Mouse (Mus musculus): ENCODE measurements at regions not wholly inside any gene's neighbourhood (a gene's known extent, or its start where the extent isn't known, plus 50 kb on each side); places are given as distances from the start of the nearest gene placed in this dataset.
"Not testable (repeated sequence)": the region's sequence is repeated elsewhere in the genome, so short reads cannot be mapped to it uniquely, and the experiment has no call there.

DNA sequence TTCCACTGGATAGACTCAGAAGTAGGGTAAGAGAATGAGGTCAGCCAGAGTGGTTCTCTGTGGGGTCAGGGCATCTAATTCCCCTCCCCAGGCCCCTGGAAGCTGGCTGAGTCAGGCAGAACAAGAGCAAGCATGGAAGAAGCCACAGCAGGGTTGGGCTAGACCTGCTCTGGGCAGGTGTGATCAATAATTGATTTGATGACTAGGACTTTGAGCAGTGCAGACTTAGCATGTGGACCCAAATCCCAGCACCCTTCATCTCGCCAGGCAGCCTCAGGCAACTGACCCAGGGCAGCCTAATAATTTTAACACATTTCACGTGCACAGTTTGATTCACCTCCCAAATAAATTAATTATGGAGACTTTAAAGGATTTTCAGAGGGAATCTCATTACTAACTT is 67.2 kb downstream of the Qdpr start:
- H3K27me3 ChIP-seq (ENCODE audit: insufficient read depth, low read length): no peaks in the 10 kb centered on the region
- H3K36me3 ChIP-seq (ENCODE audit: insufficient read depth, low read length): no peaks in the 10 kb centered on the region
- H3K27ac ChIP-seq (ENCODE audit: low read length): no peak overlapping the region
- no peaks in the 10 kb centered on the region for H3K9me3 ChIP-seq (ENCODE audit: low read length)
- H3K4me2 ChIP-seq (replicated peaks; ENCODE audit: low read depth, low read length): no peak overlapping the region
- no peak overlapping the region for H3K9ac ChIP-seq (replicated peaks; ENCODE audit: low read length)
- 65% methylated on average over 2 of the region's 2 CpGs for WGBS
- H3K4me1 ChIP-seq (ENCODE audit: insufficient read depth, low read length): no peaks in the 10 kb centered on the region
- no peak for ATAC-seq (ENCODE audit: low FRiP score, low TSS enrichment)
- H3K4me3 ChIP-seq (ENCODE audit: low read length): no peak overlapping the region

DNA sequence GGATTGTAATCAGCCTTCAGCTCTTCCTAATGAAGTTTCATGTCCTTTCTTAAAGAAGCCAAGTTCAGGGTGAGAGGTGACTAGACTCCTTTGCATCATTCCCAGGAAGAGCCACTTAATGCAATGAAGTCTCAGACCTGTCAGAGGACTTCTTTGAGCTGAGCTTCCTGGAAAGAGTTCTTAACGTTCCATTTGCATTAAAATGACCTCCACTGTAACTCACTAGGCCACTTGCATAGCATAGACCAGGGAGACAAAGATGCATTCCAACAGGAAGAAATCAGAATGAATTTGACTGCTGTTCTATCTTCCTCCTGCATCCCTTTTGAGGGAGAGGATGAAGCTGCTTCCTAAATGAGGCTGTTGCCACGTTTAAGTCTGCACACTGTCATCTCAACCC is 71.5 kb downstream of the Qdpr start:
- no peaks in the 10 kb centered on the region for H3K27me3 ChIP-seq (ENCODE audit: insufficient read depth, low read length)
- no peak overlapping the region for H3K4me3 ChIP-seq (ENCODE audit: low read length)
- no peak overlapping the region for H3K4me2 ChIP-seq (replicated peaks; ENCODE audit: low read depth, low read length)
- H3K36me3 ChIP-seq (ENCODE audit: insufficient read depth, low read length): no peaks in the 10 kb centered on the region
- no peak overlapping the region for H3K27ac ChIP-seq (ENCODE audit: low read length)
- WGBS: 11% methylated on average over 2 of the region's 2 CpGs
- ATAC-seq (ENCODE audit: low FRiP score, low TSS enrichment): no peak
- H3K9me3 ChIP-seq (ENCODE audit: low read length): no peaks in the 10 kb centered on the region
- H3K9ac ChIP-seq (replicated peaks; ENCODE audit: low read length): no peak overlapping the region
- no peaks in the 10 kb centered on the region for H3K4me1 ChIP-seq (ENCODE audit: insufficient read depth, low read length)

DNA sequence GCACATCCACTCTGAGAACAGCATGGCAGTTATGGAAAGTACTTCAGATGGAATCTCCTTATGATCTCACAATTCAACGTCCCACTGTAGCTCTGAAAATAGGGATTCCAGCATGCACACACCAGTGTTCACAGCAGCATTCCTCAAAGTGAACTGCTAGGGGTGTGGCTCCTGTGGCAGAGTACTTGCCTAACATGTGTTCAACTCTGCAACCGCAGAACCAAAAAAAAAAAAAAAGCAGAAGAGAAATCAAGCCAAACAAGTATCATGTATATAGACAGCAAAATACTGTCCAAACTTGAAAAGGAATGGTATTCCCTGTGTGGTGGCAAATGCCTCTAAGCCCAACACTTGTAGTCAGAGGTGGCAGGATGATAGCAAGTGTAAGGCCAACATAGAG is 77.0 kb downstream of the Qdpr start:
- no peak overlapping the region for H3K27ac ChIP-seq (ENCODE audit: low read length)
- no peaks in the 10 kb centered on the region for H3K9me3 ChIP-seq (ENCODE audit: low read length)
- no peak overlapping the region for H3K9ac ChIP-seq (replicated peaks; ENCODE audit: low read length)
- H3K36me3 ChIP-seq (ENCODE audit: insufficient read depth, low read length): no peaks in the 10 kb centered on the region
- no peak overlapping the region for H3K4me2 ChIP-seq (replicated peaks; ENCODE audit: low read depth, low read length)
- no peak for ATAC-seq (ENCODE audit: low FRiP score, low TSS enrichment)
- 93% methylated on average over 2 of the region's 2 CpGs for WGBS
- H3K4me1 ChIP-seq (ENCODE audit: insufficient read depth, low read length): no peaks in the 10 kb centered on the region
- H3K27me3 ChIP-seq (ENCODE audit: insufficient read depth, low read length): no peaks in the 10 kb centered on the region
- no peak overlapping the region for H3K4me3 ChIP-seq (ENCODE audit: low read length)

DNA sequence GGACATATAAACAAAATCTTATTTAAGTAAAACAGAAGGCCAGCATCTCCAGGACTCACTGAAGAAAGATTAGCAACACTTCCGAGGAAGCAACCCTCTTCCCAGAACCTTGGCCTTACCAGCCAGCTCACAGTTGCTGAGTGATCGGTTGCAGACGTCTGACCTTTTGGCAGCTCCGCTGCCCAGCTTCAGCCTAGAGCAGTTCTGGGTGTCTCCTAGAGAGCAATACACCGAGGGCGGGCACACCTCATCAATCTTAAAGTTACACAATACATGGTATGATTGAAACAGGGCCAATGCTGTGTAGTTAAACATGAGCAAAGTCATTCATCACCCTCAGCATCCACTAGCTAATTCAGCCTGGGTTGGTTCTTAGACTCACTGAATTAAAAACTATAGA is 81.6 kb downstream of the Qdpr start:
- Histone ChIP-seq H3K36me3 (ENCODE audit: insufficient read depth, low read length) (no peaks in the 10 kb centered on the region), H3K4me2 (replicated peaks; ENCODE audit: low read depth, low read length) (no peak overlapping the region), H3K9ac (replicated peaks; ENCODE audit: low read length) (no peak overlapping the region), H3K9me3 (ENCODE audit: low read length) (no peaks in the 10 kb centered on the region), H3K4me3 (ENCODE audit: low read length) (no peak overlapping the region), H3K4me1 (ENCODE audit: insufficient read depth, low read length) (no peaks in the 10 kb centered on the region), H3K27ac (ENCODE audit: low read length) (no peak overlapping the region), H3K27me3 (ENCODE audit: insufficient read depth, low read length) (no peaks in the 10 kb centered on the region)
- WGBS: 48% methylated on average over 6 of the region's 6 CpGs
- no peak for ATAC-seq (ENCODE audit: low FRiP score, low TSS enrichment)

DNA sequence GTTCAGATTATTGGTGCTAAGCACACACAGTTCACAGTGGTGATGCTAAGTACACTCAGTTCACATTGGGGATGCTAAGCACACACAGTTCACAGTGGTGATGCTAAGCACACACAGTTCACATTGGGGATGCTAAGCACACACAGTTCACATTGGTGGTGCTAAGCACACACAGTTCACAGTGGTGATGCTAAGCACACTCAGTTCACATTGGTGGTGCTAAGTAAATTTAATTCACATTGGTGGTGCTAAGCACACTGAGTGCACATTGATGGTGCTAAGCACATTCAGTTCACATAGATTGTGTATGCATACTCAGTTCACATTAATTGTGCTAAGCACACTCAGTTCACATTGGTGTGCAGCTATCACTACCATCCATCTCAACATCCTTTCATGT is 89.8 kb downstream of the Qdpr start:
- Histone ChIP-seq H3K9ac (replicated peaks; ENCODE audit: low read length) (no peak overlapping the region), H3K4me1 (ENCODE audit: insufficient read depth, low read length) (no peaks in the 10 kb centered on the region), H3K4me2 (replicated peaks; ENCODE audit: low read depth, low read length) (no peak overlapping the region), H3K4me3 (ENCODE audit: low read length) (no peak overlapping the region), H3K27me3 (ENCODE audit: insufficient read depth, low read length) (no peaks in the 10 kb centered on the region), H3K36me3 (ENCODE audit: insufficient read depth, low read length) (no peaks in the 10 kb centered on the region), H3K9me3 (ENCODE audit: low read length) (no peaks in the 10 kb centered on the region), H3K27ac (ENCODE audit: low read length) (no peak overlapping the region)
- ATAC-seq (ENCODE audit: low FRiP score, low TSS enrichment): no peak

DNA sequence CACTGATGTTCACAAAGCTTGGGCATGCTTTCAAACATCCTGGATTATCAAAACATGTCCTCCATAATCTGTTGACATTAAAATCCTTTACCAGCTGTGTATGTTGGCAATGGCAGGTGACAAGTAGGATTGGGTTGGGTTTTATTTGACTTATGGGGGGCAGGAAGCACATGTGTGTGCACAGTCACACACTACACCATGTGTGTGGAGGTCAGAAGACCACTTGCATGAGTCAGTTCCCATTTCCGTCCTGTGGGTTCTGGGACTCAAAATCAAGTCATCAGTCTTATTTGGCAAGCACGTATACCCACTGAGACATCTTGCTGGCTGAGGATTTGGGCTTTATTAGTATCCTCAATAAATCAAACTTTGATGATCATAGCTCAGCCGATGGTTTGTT is 109.6 kb downstream of the Qdpr start:
- Histone ChIP-seq H3K4me3 (ENCODE audit: low read length) (no peak overlapping the region), H3K4me1 (ENCODE audit: insufficient read depth, low read length) (no peaks in the 10 kb centered on the region)
- WGBS: 74% methylated on average over 3 of the region's 3 CpGs

DNA sequence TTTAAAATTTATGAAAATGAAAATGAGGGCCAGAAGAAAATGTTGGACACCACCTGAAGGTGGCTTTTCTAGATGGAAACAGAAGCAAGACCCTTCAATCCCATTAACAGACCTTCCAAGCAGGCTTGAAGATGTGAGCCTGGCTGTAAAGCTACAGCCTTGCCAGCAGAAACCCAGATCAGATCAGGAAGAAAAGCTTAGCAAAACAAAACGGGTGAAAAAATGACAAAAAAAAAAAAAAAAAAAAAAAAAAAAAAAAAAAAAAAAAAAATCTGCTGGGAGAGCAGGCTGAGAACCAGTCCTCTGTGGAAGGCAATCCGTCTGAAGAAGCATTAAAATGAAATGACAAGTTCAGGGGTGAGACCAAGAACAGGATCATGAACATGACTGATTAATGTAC is 113.2 kb downstream of the Qdpr start:
- 45% methylated on average over 2 of the region's 2 CpGs for WGBS
- ATAC-seq (ENCODE audit: low FRiP score, low TSS enrichment): no peak
- H3K4me1 ChIP-seq (ENCODE audit: insufficient read depth, low read length): no peaks in the 10 kb centered on the region

More for the DNA sequence above, 109.6 kb downstream of the Qdpr start:
- no peak overlapping the region for H3K9ac ChIP-seq (replicated peaks; ENCODE audit: low read length)
- H3K4me2 ChIP-seq (replicated peaks; ENCODE audit: low read depth, low read length): no peak overlapping the region
- no peak for ATAC-seq (ENCODE audit: low FRiP score, low TSS enrichment)
- H3K27ac ChIP-seq (ENCODE audit: low read length): no peak overlapping the region
- H3K36me3 ChIP-seq (ENCODE audit: insufficient read depth, low read length): no peaks in the 10 kb centered on the region
- no peaks in the 10 kb centered on the region for H3K27me3 ChIP-seq (ENCODE audit: insufficient read depth, low read length)
- H3K9me3 ChIP-seq (ENCODE audit: low read length): no peaks in the 10 kb centered on the region

DNA sequence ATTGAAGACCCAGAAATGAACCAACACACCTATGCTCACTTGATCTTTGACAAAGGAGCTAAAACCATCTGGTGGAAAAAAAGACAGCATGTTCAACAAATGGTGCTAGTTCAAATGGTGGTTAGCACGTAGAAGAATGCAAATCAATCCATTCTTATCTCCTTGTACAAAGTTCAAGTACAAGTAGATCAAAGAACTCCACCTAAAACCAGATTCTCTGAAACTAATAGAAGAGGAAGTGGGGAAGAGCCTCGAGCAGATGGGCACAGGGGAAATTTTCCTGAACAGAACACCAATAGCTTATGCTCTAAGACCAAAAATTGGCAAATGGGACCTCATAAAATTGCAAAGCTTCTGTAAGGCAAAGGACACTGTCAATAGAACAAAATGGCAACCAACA is 125.6 kb downstream of the Qdpr start:
- not testable (repeated sequence) for H3K4me1 ChIP-seq (ENCODE audit: insufficient read depth, low read length); ATAC-seq (ENCODE audit: low FRiP score, low TSS enrichment); H3K9me3 ChIP-seq (ENCODE audit: low read length); H3K9ac ChIP-seq (replicated peaks; ENCODE audit: low read length); H3K36me3 ChIP-seq (ENCODE audit: insufficient read depth, low read length); H3K27ac ChIP-seq (ENCODE audit: low read length); H3K4me3 ChIP-seq (ENCODE audit: low read length); H3K4me2 ChIP-seq (replicated peaks; ENCODE audit: low read depth, low read length); H3K27me3 ChIP-seq (ENCODE audit: insufficient read depth, low read length)
- 63% methylated on average over 2 of the region's 2 CpGs for WGBS

More for the DNA sequence above, 113.2 kb downstream of the Qdpr start:
- H3K9ac ChIP-seq (replicated peaks; ENCODE audit: low read length): no peak overlapping the region
- no peaks in the 10 kb centered on the region for H3K9me3 ChIP-seq (ENCODE audit: low read length)
- no peaks in the 10 kb centered on the region for H3K27me3 ChIP-seq (ENCODE audit: insufficient read depth, low read length)
- H3K4me3 ChIP-seq (ENCODE audit: low read length): no peak overlapping the region
- H3K4me2 ChIP-seq (replicated peaks; ENCODE audit: low read depth, low read length): no peak overlapping the region
- no peak overlapping the region for H3K27ac ChIP-seq (ENCODE audit: low read length)
- H3K36me3 ChIP-seq (ENCODE audit: insufficient read depth, low read length): no peaks in the 10 kb centered on the region

DNA sequence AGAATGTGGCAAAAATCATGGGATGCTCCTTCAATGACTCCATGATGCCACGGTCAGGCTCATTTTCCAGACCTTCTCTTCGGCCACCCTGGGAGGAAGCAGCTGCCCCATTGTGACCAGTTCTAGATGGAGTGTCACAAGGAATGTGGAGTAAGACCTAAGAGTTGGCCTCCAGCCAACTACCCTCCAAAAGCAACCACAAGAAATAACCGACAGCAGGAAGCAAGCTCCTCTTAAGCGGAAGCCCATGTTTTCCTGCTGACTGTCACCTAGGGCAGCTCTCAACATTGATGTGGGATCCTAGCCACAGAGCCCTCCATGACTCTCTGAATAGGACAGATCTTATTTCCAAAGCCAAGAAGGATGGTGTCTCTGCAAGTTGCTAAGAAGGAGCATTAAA is 126.5 kb downstream of the Qdpr start:
- Histone ChIP-seq H3K4me3 (ENCODE audit: low read length) (no peak overlapping the region), H3K27me3 (ENCODE audit: insufficient read depth, low read length) (no peaks in the 10 kb centered on the region), H3K27ac (ENCODE audit: low read length) (no peak overlapping the region; the same call in 1 of the 2 replicates), H3K4me2 (replicated peaks; ENCODE audit: low read depth, low read length) (no peak overlapping the region), H3K9me3 (ENCODE audit: low read length) (no peaks in the 10 kb centered on the region), H3K36me3 (ENCODE audit: insufficient read depth, low read length) (no peaks in the 10 kb centered on the region), H3K9ac (replicated peaks; ENCODE audit: low read length) (no peak overlapping the region), H3K4me1 (ENCODE audit: insufficient read depth, low read length) (no peaks in the 10 kb centered on the region)
- peak; percentile 59 for ATAC-seq (ENCODE audit: low FRiP score, low TSS enrichment)
- WGBS: 67% methylated on average over 4 of the region's 4 CpGs

DNA sequence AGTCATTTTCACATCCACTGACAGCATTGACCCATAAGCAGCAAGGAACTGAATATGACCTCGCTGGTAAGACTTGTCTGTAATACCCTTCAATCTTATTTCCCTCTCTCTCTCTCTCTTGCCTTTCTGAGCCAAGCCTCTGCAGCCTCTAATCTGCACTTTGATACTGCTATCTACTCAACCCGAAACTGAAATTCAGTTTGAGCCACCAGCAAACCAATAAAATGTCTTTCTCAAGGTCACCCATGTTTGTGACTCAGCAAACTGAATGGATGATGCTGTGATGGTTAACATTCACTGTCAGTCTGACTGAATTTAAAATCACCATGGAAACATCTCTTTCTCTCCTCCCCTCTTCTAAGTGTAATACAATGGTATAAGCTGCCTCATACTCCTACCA is 132.0 kb downstream of the Qdpr start:
- Histone ChIP-seq H3K9ac (replicated peaks; ENCODE audit: low read length) (no peak overlapping the region), H3K36me3 (ENCODE audit: insufficient read depth, low read length) (no peaks in the 10 kb centered on the region), H3K9me3 (ENCODE audit: low read length) (no peaks in the 10 kb centered on the region), H3K4me2 (replicated peaks; ENCODE audit: low read depth, low read length) (no peak overlapping the region), H3K27ac (ENCODE audit: low read length) (no peak overlapping the region), H3K4me1 (ENCODE audit: insufficient read depth, low read length) (no peaks in the 10 kb centered on the region), H3K27me3 (ENCODE audit: insufficient read depth, low read length) (no peaks in the 10 kb centered on the region), H3K4me3 (ENCODE audit: low read length) (no peak overlapping the region)
- ATAC-seq (ENCODE audit: low FRiP score, low TSS enrichment): no peak
- WGBS: 73% methylated on average over 2 of the region's 2 CpGs

DNA sequence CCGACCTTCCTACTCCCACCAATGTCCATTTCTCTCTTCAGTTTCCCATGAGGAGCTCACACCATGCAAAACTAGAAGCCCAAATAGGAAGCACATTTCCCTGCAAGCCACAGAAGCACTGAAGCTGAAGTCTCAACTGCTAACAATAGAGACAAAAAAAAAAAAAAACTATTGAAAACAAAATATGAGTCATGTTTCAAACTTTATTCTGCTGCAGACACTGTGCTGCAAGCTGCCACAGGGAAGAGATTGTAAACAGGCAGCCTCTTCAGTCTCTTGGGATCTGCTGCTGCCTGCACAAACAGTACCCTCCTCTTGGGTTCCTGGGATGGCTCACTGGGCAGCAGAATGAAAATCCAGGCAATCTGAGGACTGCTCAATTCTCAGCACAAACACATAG is 148.9 kb downstream of the Qdpr start:
- 0 out of 2 replicates have a peak overlapping the region, but pooled peaks have one; percentile 35 for H3K27ac ChIP-seq (ENCODE audit: low read length)
- WGBS: 73% methylated on average over 1 of the region's 1 CpGs

More for the DNA sequence above, 148.9 kb downstream of the Qdpr start:
- no peak overlapping the region for H3K4me3 ChIP-seq (ENCODE audit: low read length)
- H3K4me1 ChIP-seq (ENCODE audit: insufficient read depth, low read length): no peaks in the 10 kb centered on the region
- ATAC-seq (ENCODE audit: low FRiP score, low TSS enrichment): no peak
- H3K4me2 ChIP-seq (replicated peaks; ENCODE audit: low read depth, low read length): no peak overlapping the region
- no peaks in the 10 kb centered on the region for H3K9me3 ChIP-seq (ENCODE audit: low read length)
- no peaks in the 10 kb centered on the region for H3K27me3 ChIP-seq (ENCODE audit: insufficient read depth, low read length)
- no peak overlapping the region for H3K9ac ChIP-seq (replicated peaks; ENCODE audit: low read length)
- no peaks in the 10 kb centered on the region for H3K36me3 ChIP-seq (ENCODE audit: insufficient read depth, low read length)
